Mouse (Mus musculus): ENCODE measurements around the gene Il4ra.

Gene Il4ra

GRCm38 (mm10) chr7:125550881-125551381, 989 bp upstream of the Il4ra start:
- DNase-seq, result peak; percentile 57

- DNase-seq, result peak; percentile 10
Observed at GRCm38 (mm10) chr7:125552851-125553555, 1.1 kb downstream of the Il4ra start.

GRCm38 (mm10) chr7:125553653-125554428, 1.9 kb downstream of the Il4ra start:
- peak; percentile 4 for DNase-seq

- peak; percentile 14 for DNase-seq
Observed at GRCm38 (mm10) chr7:125554456-125555114, 2.7 kb downstream of the Il4ra start.

GRCm38 (mm10) chr7:125555351-125555872, 3.5 kb downstream of the Il4ra start:
- peak; percentile 8 for DNase-seq

GRCm38 (mm10) chr7:125556096-125556495, 4.2 kb downstream of the Il4ra start:
- DNase-seq, result peak; percentile 2

- DNase-seq, result peak; percentile 46
Observed at GRCm38 (mm10) chr7:125556865-125557264, 4.9 kb downstream of the Il4ra start.

GRCm38 (mm10) chr7:125558401-125558945, 6.6 kb downstream of the Il4ra start:
- DNase-seq, result no peak

- DNase-seq, result no peak
Observed at GRCm38 (mm10) chr7:125558997-125559396, 7.1 kb downstream of the Il4ra start.

GRCm38 (mm10) chr7:125559537-125559936, 7.6 kb downstream of the Il4ra start:
- no peak for DNase-seq

- DNase-seq, result peak; percentile 39
Observed at GRCm38 (mm10) chr7:125560146-125560785, 8.3 kb downstream of the Il4ra start.

- peak; percentile 91 for DNase-seq
Observed at GRCm38 (mm10) chr7:125561085-125561690, 9.3 kb downstream of the Il4ra start.

GRCm38 (mm10) chr7:125562413-125562812, 10.5 kb downstream of the Il4ra start:
- DNase-seq, result peak; percentile 14

GRCm38 (mm10) chr7:125563093-125563492, 11.2 kb downstream of the Il4ra start:
- DNase-seq, result no peak

- peak; percentile 4 for DNase-seq
Observed at GRCm38 (mm10) chr7:125564316-125565024, 12.6 kb downstream of the Il4ra start.

GRCm38 (mm10) chr7:125565516-125566285, 13.8 kb downstream of the Il4ra start:
- DNase-seq, result peak; percentile 5

- DNase-seq, result no peak
Observed at GRCm38 (mm10) chr7:125566420-125566819, 14.5 kb downstream of the Il4ra start.

- no peak for DNase-seq
Observed at GRCm38 (mm10) chr7:125568888-125569287, 17.0 kb downstream of the Il4ra start.

GRCm38 (mm10) chr7:125571891-125572290, 20.0 kb downstream of the Il4ra start:
- no peak for DNase-seq

- DNase-seq, result no peak
Observed at GRCm38 (mm10) chr7:125572737-125573136, 20.8 kb downstream of the Il4ra start.
